Mouse (Mus musculus) lung, postnatal 0 days (tissue): ENCODE measurements at regions not wholly inside any gene's neighbourhood (a gene's known extent, or its start where the extent isn't known, plus 50 kb on each side); places are given as distances from the start of the nearest gene placed in this dataset.

ENCODE experiments used
- CTCF ChIP-seq: IDR thresholded peaks from 2 replicates; pipeline ENCODE4 v1.5.1; 2016; ENCODE audit warnings: antibody characterized with exemption, mild to moderate bottlenecking
- EP300 ChIP-seq: IDR thresholded peaks from 2 replicates; pipeline ENCODE4 v1.6.1; 2016; ENCODE audit warnings: antibody characterized with exemption, mild to moderate bottlenecking, control low read depth

GRCm38 (mm10) chr14:31964076-31964475 lies 64.7 kb upstream of the Galnt15 start:
- TF ChIP-seq EP300 (no peak), CTCF (no peak)
